Mouse (Mus musculus): ENCODE measurements around the gene Kif6. TPM values are rescaled to one million over a fixed set of nuclear protein-coding genes. Genes with fewer than 3 reads are reported as not detected.

The Kif6 gene
- total RNA-seq, 2 experiments from 2014 or later = 1.9 to 2.1 TPM

DNA sequence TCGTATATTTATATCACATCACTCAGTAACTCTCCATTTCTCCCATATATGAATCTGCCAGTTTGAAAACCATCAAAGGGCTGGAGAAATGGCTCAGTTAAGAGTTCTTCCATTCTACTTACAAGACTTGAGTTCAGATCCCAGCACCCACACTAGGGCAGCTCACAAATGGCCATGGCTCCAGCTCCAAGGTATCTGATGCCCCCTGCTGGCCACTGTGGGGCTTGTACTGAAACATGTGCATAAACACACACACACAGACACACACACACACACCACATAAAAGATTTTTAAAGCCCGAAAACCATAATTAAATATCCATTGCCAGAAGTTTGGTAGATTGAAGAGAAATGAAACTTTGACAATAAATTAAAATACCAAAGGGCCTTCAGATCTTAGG lies 111.3 kb downstream of the Kif6 start:
- Histone ChIP-seq H3K27ac (no peak overlapping the region), H3K4me3 (no peak overlapping the region)
- intact Hi-C loops (cut with DNase I) = no loop called here
- TF ChIP-seq CTCF (IDR thresholded peaks at IDR 0.05) = no peak; the same call in 1 of the 2 replicates
- DNase-seq (ENCODE audit: extremely low spot score in 1 of 2, low spot score in 2 of 2) = no peak

GRCm38 (mm10) chr17:49726976-49727375 lies 112.0 kb downstream of the Kif6 start:
- no peak overlapping the region for H3K27ac ChIP-seq
- no peak overlapping the region for H3K4me3 ChIP-seq
- TF ChIP-seq CTCF (IDR thresholded peaks at IDR 0.05) = no peak
- intact Hi-C loops (cut with DNase I) = no loop called here
- DNase-seq (ENCODE audit: extremely low spot score in 1 of 2, low spot score in 2 of 2) = no peak

DNA sequence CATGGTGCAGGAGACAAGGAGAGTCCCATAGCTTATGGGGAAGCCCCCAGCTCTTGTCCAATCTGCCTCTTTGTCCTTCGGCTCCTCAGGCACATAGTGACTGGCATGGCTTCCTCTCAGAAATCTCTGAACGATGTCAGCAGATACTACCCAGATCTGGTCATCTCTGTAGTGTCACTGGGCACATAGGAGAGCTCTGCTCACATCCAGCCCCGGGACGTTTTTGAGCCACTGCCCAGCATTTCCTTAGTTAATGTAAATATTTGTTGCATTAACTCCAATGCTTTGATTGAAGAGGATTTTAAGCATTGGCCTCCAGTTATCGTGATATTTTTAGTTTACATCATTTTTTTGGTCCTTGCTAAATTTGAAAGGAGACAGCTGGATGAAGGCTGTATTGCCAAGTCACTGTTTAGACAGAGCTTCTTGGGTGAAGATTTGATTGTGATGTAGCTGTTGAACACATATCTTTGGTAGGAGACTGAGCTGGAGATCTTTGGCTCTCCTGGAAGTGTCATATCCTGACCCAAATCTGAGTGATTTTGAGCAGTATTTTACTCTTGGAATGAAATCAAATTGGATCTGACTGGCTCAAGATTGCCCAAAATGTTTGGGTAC lies 112.6 kb downstream of the Kif6 start:
- no peak for TF ChIP-seq CTCF (IDR thresholded peaks at IDR 0.05)
- intact Hi-C loops (cut with DNase I) = no loop called here
- no peak overlapping the region for H3K4me3 ChIP-seq
- no peak overlapping the region for H3K27ac ChIP-seq
- no peak for DNase-seq (ENCODE audit: extremely low spot score in 1 of 2, low spot score in 2 of 2)

DNA sequence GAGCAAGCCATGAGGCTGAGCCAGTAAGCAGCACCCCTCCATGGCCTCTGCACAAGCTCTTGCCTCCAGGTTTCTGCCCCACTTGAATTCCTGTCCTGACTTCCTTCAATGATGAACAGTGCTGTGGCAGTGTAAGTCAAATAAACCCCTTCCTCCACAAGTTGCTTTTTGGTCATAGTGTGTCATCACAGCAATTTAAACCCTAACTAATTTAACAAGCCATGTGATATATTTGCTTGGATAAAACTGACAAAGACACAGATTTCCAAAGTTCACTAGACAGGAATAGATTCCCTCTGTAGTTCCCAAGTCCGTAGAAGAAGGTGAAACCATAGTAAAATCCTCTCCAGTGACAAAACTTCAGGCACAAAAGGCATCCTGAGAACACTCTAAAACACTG lies 114.9 kb downstream of the Kif6 start:
- no peak for TF ChIP-seq CTCF (IDR thresholded peaks at IDR 0.05)
- no peak overlapping the region for H3K4me3 ChIP-seq
- intact Hi-C loops (cut with DNase I) = no loop called here
- DNase-seq (ENCODE audit: extremely low spot score in 1 of 2, low spot score in 2 of 2) = no peak
- H3K27ac ChIP-seq = no peak overlapping the region

- no peak for DNase-seq (ENCODE audit: extremely low spot score in 1 of 2, low spot score in 2 of 2)
Measured at GRCm38 (mm10) chr17:49732706-49733105, 117.8 kb downstream of the Kif6 start.

DNA sequence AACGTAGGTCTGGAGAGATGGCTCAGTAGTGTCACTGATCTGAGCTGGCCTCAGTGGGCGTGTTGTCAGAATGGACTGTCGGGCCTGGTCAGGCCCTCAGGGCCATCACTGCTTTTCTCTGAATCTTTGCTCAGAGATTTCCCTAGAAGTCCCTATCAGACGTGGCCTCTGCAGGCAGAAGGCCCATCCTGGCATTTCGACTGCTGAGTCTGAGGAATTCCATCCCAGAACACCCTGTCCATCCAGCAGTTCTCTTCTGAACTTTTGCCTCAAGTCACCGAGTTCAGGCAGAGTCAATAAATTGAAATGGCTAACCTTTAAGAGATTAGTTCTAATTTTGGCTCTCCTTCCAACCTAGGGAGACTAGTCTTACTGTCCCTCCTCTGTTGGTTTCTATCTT lies 119.1 kb downstream of the Kif6 start:
- no peak overlapping the region for H3K27ac ChIP-seq
- H3K4me3 ChIP-seq = no peak overlapping the region
- DNase-seq (ENCODE audit: extremely low spot score in 1 of 2, low spot score in 2 of 2) = no peak
- TF ChIP-seq CTCF (IDR thresholded peaks at IDR 0.05) = no peak
- intact Hi-C loops (cut with DNase I) = no loop called here

More at GRCm38 (mm10) chr17:49732706-49733105, 117.8 kb downstream of the Kif6 start:
- no peak for TF ChIP-seq CTCF (IDR thresholded peaks at IDR 0.05)
- H3K4me3 ChIP-seq = no peak overlapping the region
- intact Hi-C loops (cut with DNase I) = no loop called here
- H3K27ac ChIP-seq = no peak overlapping the region

- DNase-seq (ENCODE audit: extremely low spot score in 1 of 2, low spot score in 2 of 2) = no peak
- intact Hi-C loops (cut with DNase I) = no loop called here
- H3K4me3 ChIP-seq = no peak overlapping the region
- H3K27ac ChIP-seq = no peak overlapping the region
- no peak for TF ChIP-seq CTCF (IDR thresholded peaks at IDR 0.05)
Measured at GRCm38 (mm10) chr17:49734776-49735175, 119.8 kb downstream of the Kif6 start.

DNA sequence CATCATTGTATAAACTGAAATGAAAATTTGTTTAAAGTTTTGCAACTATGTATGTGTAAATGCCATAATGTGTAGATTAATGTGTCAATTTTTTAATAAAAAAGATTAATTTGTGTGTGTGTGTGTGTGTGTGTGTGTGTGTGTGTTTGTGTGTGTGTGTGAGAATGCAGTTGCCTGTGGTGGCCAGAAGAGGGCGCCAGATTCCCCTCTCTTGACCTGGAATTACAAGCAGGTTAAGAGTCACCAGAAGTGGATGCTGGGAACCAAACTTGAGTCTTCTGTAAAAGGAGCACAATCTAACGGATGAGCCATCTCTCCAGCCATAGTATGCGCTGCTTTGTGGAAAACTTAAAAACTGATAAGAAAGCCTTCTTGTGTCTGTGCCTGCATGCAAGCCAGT lies 121.4 kb downstream of the Kif6 start:
- Histone ChIP-seq H3K27ac (no peak overlapping the region), H3K4me3 (no peak overlapping the region)
- no peak; the same call in 1 of the 2 replicates for TF ChIP-seq CTCF (IDR thresholded peaks at IDR 0.05)
- no peak for DNase-seq (ENCODE audit: extremely low spot score in 1 of 2, low spot score in 2 of 2)
- intact Hi-C loops (cut with DNase I) = no loop called here

GRCm38 (mm10) chr17:49737217-49737774 lies 122.4 kb downstream of the Kif6 start:
- no peak overlapping the region for H3K27ac ChIP-seq
- no peak overlapping the region for H3K4me3 ChIP-seq
- no peak for DNase-seq (ENCODE audit: extremely low spot score in 1 of 2, low spot score in 2 of 2)
- no peak for TF ChIP-seq CTCF (IDR thresholded peaks at IDR 0.05)
- intact Hi-C loops (cut with DNase I) = no loop called here

- intact Hi-C loops (cut with DNase I) = no loop called here
Measured at GRCm38 (mm10) chr17:49738351-49738750, 123.4 kb downstream of the Kif6 start.

GRCm38 (mm10) chr17:49739896-49740679 lies 125.2 kb downstream of the Kif6 start:
- no peak overlapping the region for H3K4me3 ChIP-seq
- TF ChIP-seq CTCF (IDR thresholded peaks at IDR 0.05) = no peak
- no peak overlapping the region for H3K27ac ChIP-seq
- no peak for DNase-seq (ENCODE audit: extremely low spot score in 1 of 2, low spot score in 2 of 2)
- intact Hi-C loops (cut with DNase I) = no loop called here

More at GRCm38 (mm10) chr17:49738351-49738750, 123.4 kb downstream of the Kif6 start:
- no peak overlapping the region for H3K27ac ChIP-seq
- no peak overlapping the region for H3K4me3 ChIP-seq
- DNase-seq (ENCODE audit: extremely low spot score in 1 of 2, low spot score in 2 of 2) = no peak
- TF ChIP-seq CTCF (IDR thresholded peaks at IDR 0.05) = no peak

- intact Hi-C loops (cut with DNase I) = no loop called here
Measured at GRCm38 (mm10) chr17:49741172-49741571, 126.2 kb downstream of the Kif6 start.

More at GRCm38 (mm10) chr17:49741172-49741571, 126.2 kb downstream of the Kif6 start:
- DNase-seq (ENCODE audit: extremely low spot score in 1 of 2, low spot score in 2 of 2) = no peak
- TF ChIP-seq CTCF (IDR thresholded peaks at IDR 0.05) = no peak
- Histone ChIP-seq H3K4me3 (no peak overlapping the region), H3K27ac (no peak overlapping the region)

Data from left cerebral cortex, adult 2 months (tissue).